Mouse (Mus musculus) olfactory bulb, adult 2 months (tissue): ENCODE data around the gene Casz1.

Experiments used
- CTCF ChIP-seq: fragments of 200-500 bp; IDR thresholded peaks from 2 replicates; pipeline ENCODE4 v1.5.1; 2012; ENCODE audit warnings: low read depth, mild to moderate bottlenecking, low read length, moderate library complexity; ENCODE audit not compliant: insufficient read depth
- POLR2A ChIP-seq: fragments of 200-500 bp; IDR thresholded peaks from 2 replicates; pipeline ENCODE4 v1.6.1; 2012; ENCODE audit warnings: mild to moderate bottlenecking, low read depth, low read length, moderate library complexity; ENCODE audit not compliant: insufficient read depth

DNA sequence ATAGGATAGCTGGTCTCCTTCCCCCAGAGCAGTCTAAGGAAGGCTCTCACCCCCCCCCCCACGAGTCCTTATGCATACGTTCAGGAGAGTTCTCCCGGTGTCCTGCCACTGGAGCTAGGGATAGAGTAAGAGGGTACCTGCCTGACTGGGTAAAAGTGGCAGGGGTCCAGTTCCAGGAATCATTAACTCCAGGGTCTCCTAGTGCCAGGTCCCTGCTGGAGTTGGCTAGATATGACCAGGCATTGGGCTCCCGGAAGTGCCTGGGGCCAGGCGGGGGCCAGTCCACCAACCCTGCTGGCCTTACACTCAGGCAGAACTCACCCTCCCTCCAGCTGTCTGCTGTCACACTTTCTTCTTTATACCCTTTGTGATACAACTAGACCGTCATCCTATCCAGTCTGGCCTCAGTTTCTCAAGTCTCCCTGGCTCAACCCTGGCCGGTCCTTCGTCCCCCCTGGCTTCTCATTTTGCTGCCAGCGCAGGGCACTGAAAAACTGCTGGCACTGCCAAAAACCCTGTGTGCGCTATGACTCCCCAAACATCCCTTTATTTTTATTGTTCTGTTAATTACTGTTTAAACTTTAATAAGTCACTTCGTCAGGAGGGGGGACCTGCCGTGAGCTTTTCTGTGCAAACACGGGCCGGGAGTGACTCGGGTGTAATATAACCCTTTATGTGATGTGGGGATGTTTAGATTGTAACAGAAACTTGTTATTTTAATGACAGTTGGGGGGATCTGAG lies 114.6 kb downstream of the Casz1 start:
- no peak for TF ChIP-seq POLR2A
- no peak for TF ChIP-seq CTCF
